ENCODE assay signal across 8 mouse cellular contexts in the genomic region with DNA sequence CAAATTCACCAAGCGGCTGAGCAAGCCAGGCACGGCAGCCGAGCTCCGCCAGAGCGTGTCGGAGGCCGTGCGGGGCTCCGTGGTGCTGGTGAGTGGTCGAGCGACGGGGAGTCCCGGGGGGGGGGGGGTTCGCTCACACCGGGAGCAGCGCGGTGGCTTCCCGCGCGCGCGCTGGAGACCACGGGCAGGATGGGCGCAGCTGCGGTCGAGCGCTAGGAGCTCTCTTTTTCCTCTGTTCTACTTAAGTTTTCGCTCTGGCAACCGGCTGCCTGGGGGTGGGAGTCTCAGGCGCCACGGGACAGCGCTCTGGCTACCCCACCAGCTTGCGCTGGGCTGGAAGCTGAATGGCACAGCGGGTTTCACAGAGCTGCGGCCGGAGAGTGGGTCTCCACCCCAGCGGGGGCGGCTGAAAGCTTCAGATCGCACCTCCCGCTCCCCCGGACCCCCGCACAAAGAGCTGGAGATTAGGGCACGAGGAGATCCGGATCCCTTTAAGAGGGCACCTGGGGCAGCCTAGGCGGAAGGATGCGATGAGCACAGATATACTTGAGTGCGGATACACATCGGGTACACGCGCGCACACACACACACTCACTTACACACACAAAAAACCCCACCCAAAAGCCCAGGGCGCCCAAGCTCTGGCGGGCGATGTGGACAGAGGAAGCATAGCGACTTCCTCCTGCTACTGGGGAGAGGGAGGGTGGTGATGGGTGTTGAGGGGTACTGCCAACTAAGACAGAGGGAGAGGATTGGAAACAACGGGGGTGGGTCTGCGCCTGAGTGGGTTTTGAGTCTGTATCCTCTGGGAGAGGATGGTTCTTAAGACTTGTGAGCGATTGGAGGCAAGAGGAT. TPM values are rescaled to one million over a fixed set of nuclear protein-coding genes. Genes with fewer than 3 reads are reported as not detected.
A peak's percentile ranks its signal among the peaks of the same experiment; 100 is the strongest.
DNase-seq lines count a peak whose midpoint lies in the region; ATAC-seq and TF ChIP-seq lines count a peak whose summit lies in the region.

No protein-coding gene starts in this region.

- H3K27me3 ChIP-seq in heart, embryonic 10.5 days (ENCODE audit: insufficient read depth, poor library complexity, severe bottlenecking): no peaks in the 10 kb centered on the region
- no peaks in the 10 kb centered on the region for H3K27me3 ChIP-seq in lung, embryonic 14.5 days (ENCODE audit: insufficient read depth, low read length)
- no peaks in the 10 kb centered on the region for H3K27me3 ChIP-seq in neural tube, embryonic 14.5 days (ENCODE audit: control insufficient read depth, insufficient read depth, low read length)

- no peak for TF ChIP-seq CTCF in lung, embryonic 14.5 days (IDR thresholded peaks at IDR 0.05; ENCODE audit: low read depth)

- peak overlapping the region; percentile 67 for H3K4me2 ChIP-seq in lung, embryonic 14.5 days
- peak overlapping the region; percentile 50 for H3K4me2 ChIP-seq in neural tube, embryonic 14.5 days (ENCODE audit: low read depth, low read length)

- peak overlapping the region; percentile 77 to 81 for H3K4me3 ChIP-seq in ES-E14 (ENCODE audit: insufficient read depth in 1 of 2, low read depth in 1 of 2, low read length in 2 of 2, poor library complexity in 1 of 2, severe bottlenecking in 1 of 2)
- peak overlapping the region; percentile 66 for H3K4me3 ChIP-seq in heart, embryonic 10.5 days
- H3K4me3 ChIP-seq in lung, embryonic 14.5 days (ENCODE audit: low read depth, low read length): peak overlapping the region; percentile 54
- H3K4me3 ChIP-seq in neural tube, embryonic 14.5 days (ENCODE audit: low read depth, low read length): peak overlapping the region; percentile 54

- H3K36me3 ChIP-seq in ES-E14 (ENCODE audit: control insufficient read depth, insufficient read depth, low read length, poor library complexity, severe bottlenecking): no peaks in the 10 kb centered on the region
- no peaks in the 10 kb centered on the region for H3K36me3 ChIP-seq in heart, embryonic 10.5 days
- no peaks in the 10 kb centered on the region for H3K36me3 ChIP-seq in lung, embryonic 14.5 days (ENCODE audit: insufficient read depth)
- H3K36me3 ChIP-seq in neural tube, embryonic 14.5 days (ENCODE audit: control insufficient read depth, insufficient read depth, low read length): no peaks in the 10 kb centered on the region

- H3K27ac ChIP-seq in ES-E14 (ENCODE audit: insufficient read depth, low read depth, low read length, poor library complexity, severe bottlenecking): no peak overlapping the region
- H3K27ac ChIP-seq in heart, embryonic 10.5 days: peak overlapping the region; percentile 84
- H3K27ac ChIP-seq in lung, embryonic 14.5 days (ENCODE audit: low read depth): no peak overlapping the region
- peak overlapping the region; percentile 76 for H3K27ac ChIP-seq in neural tube, embryonic 14.5 days (ENCODE audit: low read depth, low read length)

- in situ Hi-C loops in ES-E14 (cut with MboI; ENCODE audit: low sequenced_read_pairs in 2 of 2, unreplicated experiment in 2 of 2): no loop called here

- peak overlapping the region; percentile 76 for H3K9ac ChIP-seq in ES-E14 (ENCODE audit: insufficient read depth, low read depth, low read length, poor library complexity, severe bottlenecking)
- H3K9ac ChIP-seq in lung, embryonic 14.5 days: peak overlapping the region; percentile 56
- H3K9ac ChIP-seq in neural tube, embryonic 14.5 days (replicated peaks; ENCODE audit: low read depth, low read length): peak overlapping the region; percentile 57

- 12% methylated on average over 58 of the region's 58 CpGs for WGBS in heart, embryonic 10.5 days
- WGBS in lung, embryonic 14.5 days: 12% methylated on average over 36 of the region's 58 CpGs
- 19% methylated on average over 50 of the region's 58 CpGs for WGBS in neural tube, embryonic 14.5 days

- no peaks in the 10 kb centered on the region for H3K9me3 ChIP-seq in ES-E14 (ENCODE audit: control insufficient read depth, insufficient read depth, low read depth, low read length)
- H3K9me3 ChIP-seq in heart, embryonic 10.5 days: no peaks in the 10 kb centered on the region
- no peaks in the 10 kb centered on the region for H3K9me3 ChIP-seq in lung, embryonic 14.5 days (ENCODE audit: low read depth, low read length)
- no peaks in the 10 kb centered on the region for H3K9me3 ChIP-seq in neural tube, embryonic 14.5 days (ENCODE audit: control insufficient read depth, low read length)

- peaks cover 0 to 2% of the 10 kb centered on the region in 2 experiments; a peak in 1 of 4 replicates for H3K4me1 ChIP-seq in ES-E14 (ENCODE audit: control insufficient read depth in 2 of 2, insufficient read depth in 2 of 2, low read length in 2 of 2, poor library complexity in 1 of 2)
- H3K4me1 ChIP-seq in heart, embryonic 10.5 days: no peaks in the 10 kb centered on the region
- H3K4me1 ChIP-seq in lung, embryonic 14.5 days (ENCODE audit: insufficient read depth): no peaks in the 10 kb centered on the region
- H3K4me1 ChIP-seq in neural tube, embryonic 14.5 days (ENCODE audit: control insufficient read depth, insufficient read depth, low read length): no peaks in the 10 kb centered on the region

- peak; percentile 78 for ATAC-seq in lung, embryonic 14.5 days (ENCODE audit: insufficient read depth)
- peak; percentile 77 for ATAC-seq in neural tube, embryonic 14.5 days (ENCODE audit: low read depth)

- peak; percentile 21 for DNase-seq in 3T3-L1 (ENCODE audit: low read depth, low spot score)
- DNase-seq in ES-E14 (ENCODE audit: low read depth, low spot score): peak; percentile 9
- peak; percentile 16 to 19 for DNase-seq in cerebellum, postnatal 4 days (ENCODE audit: low spot score in 2 of 2)
- peak; percentile 72 for DNase-seq in heart, embryonic 10.5 days (ENCODE audit: low spot score)
- peak; percentile 3 for DNase-seq in kidney, postnatal 14 days
- DNase-seq in lung, embryonic 14.5 days: peak; percentile 31
- peak; percentile 57 for DNase-seq in thymus, postnatal 0 days (ENCODE audit: low spot score)

TF ChIP-seq in ES-E14, 5 proteins besides CTCF, POLR2A, EP300 and RAD21:
- no peak for TF ChIP-seq CHD2 (IDR thresholded peaks at IDR 0.05; ENCODE audit: low read depth, low read length)
- TF ChIP-seq HCFC1 (IDR thresholded peaks at IDR 0.05; ENCODE audit: borderline replicate concordance, insufficient read depth, low read length): no peak
- TF ChIP-seq ZNF384 (IDR thresholded peaks at IDR 0.05; ENCODE audit: low read depth, low read length): no peak
- no peak for TF ChIP-seq MAFK (IDR thresholded peaks at IDR 0.05; ENCODE audit: insufficient read depth, low read depth, low read length)
- no peak for TF ChIP-seq ZC3H11A (IDR thresholded peaks at IDR 0.05; ENCODE audit: borderline replicate concordance, low read depth, low read length)

RNA-seq across cellular contexts. Expression of a gene that starts 0.5 kb away (rescaled TPM):
- 9.0 and 11.0 TPM in 2 replicates for total RNA-seq in ES-E14 (2012; rRNA removed)
- 10.0 and 13.1 TPM in 2 replicates for polyA plus RNA-seq in heart, embryonic 10.5 days (2016; fragmentation: Nextera tagmentation; extraction: Ambion mirVana)
- polyA plus RNA-seq in lung, embryonic 14.5 days (2014; fragmentation: Nextera tagmentation; extraction: Ambion mirVana): 10.4 and 12.2 TPM in 2 replicates
- polyA plus RNA-seq in neural tube, embryonic 14.5 days (2014; fragmentation: Nextera tagmentation; extraction: Ambion mirVana): 15.7 and 24.3 TPM in 2 replicates
- polyA plus RNA-seq in thymus, postnatal 0 days (2015; fragmentation: Nextera tagmentation; extraction: Ambion mirVana): 15.8 and 17.3 TPM in 2 replicates

Comparison
In these comparisons a context has a peak if more than half of its experiments do, and no peak if none do; other contexts are left out.
1. DNase-seq: peak in every context shown above with its lines; median percentile 72 in heart, embryonic 10.5 days; 57 in thymus, postnatal 0 days; 31 in lung, embryonic 14.5 days; 21 in 3T3-L1; 18 in cerebellum, postnatal 4 days; 9 in ES-E14; 3 in kidney, postnatal 14 days.
2. H3K27ac ChIP-seq: peak in heart, embryonic 10.5 days (single experiment) and neural tube, embryonic 14.5 days (single experiment); none in ES-E14 (single experiment) and lung, embryonic 14.5 days (single experiment).
3. Peak in every context shown above with its lines, with median percentiles within 50 percentile points of each other: H3K4me3 ChIP-seq and H3K9ac ChIP-seq.